Mouse (Mus musculus) stomach, embryonic 16.5 days (tissue): Measurements from ENCODE around the gene Tmem230. TPM values are rescaled to one million over a fixed set of nuclear protein-coding genes. Genes with fewer than 3 reads are reported as not detected.

Source experiments
- ATAC-seq: fragments of 200-750 bp; cut with Nextera tagmentation; 2 replicates; pipeline ENCODE4 v1.8.0; 2017; ENCODE audit warnings: moderate number of reproducible peaks, moderate TSS enrichment; ENCODE audit not compliant: insufficient read depth, low FRiP score
- H3K27ac ChIP-seq: fragments of 300-500 bp; sonication (generic); 2 replicates; pipeline ENCODE4 v1.5.1; 2014; ENCODE audit warnings: low read length
- H3K27me3 ChIP-seq: fragments of 300-500 bp; sonication (generic); 2 replicates; pipeline ENCODE4 v1.6.1; 2014; ENCODE audit warnings: low read length, control low read depth, mixed read lengths; ENCODE audit not compliant: control insufficient read depth, insufficient read depth
- H3K36me3 ChIP-seq: fragments of 300-500 bp; sonication (generic); 2 replicates; pipeline ENCODE4 v1.6.1; 2014; ENCODE audit warnings: low read length; ENCODE audit not compliant: control insufficient read depth, insufficient read depth
- H3K4me1 ChIP-seq: fragments of 300-500 bp; sonication (generic); 2 replicates; pipeline ENCODE4 v1.6.1; 2014; ENCODE audit warnings: low read length, control low read depth, mixed read lengths; ENCODE audit not compliant: control insufficient read depth, insufficient read depth
- H3K4me2 ChIP-seq: fragments of 300-500 bp; sonication (generic); 2 replicates; pipeline ENCODE4 v1.6.1; 2014; ENCODE audit warnings: low read depth, low read length, mixed read lengths
- H3K4me3 ChIP-seq: fragments of 300-500 bp; sonication (generic); replicated peaks from 2 replicates; pipeline ENCODE4 v1.5.1; 2014; ENCODE audit warnings: mild to moderate bottlenecking, low read length
- H3K9ac ChIP-seq: fragments of 300-500 bp; sonication (generic); 2 replicates; pipeline ENCODE4 v1.6.1; 2014; ENCODE audit warnings: low read length
- H3K9me3 ChIP-seq: fragments of 300-500 bp; sonication (generic); replicated peaks from 2 replicates; pipeline ENCODE4 v1.6.1; 2016; ENCODE audit warnings: low read length, control low read depth; ENCODE audit not compliant: control insufficient read depth
- WGBS: fragments of 180-500 bp; shearing (Covaris S2); extraction: QIAGEN DNeasy Blood & Tissue Kit; methylation state at CpG from one replicate; pipeline ENCODE4 v1.1.7; 2014; 5-methylcytosine and 5-hydroxymethylcytosine counted together
- polyA plus RNA-seq: library from polyadenylated mRNA; unstranded; fragments of >200 nt; fragmentation: Nextera tagmentation; extraction: Ambion mirVana; gene quantifications from 2 replicates; pipeline ENCODE4 v1.2.1, GENCODE M21; 2015

The Tmem230 gene
- polyA plus RNA-seq, 1 experiment from 2014 or later = 40.6 TPM

- Histone ChIP-seq H3K4me1 (no peaks in the 10 kb centered on the region), H3K27ac (no peak overlapping the region), H3K9ac (no peak overlapping the region), H3K27me3 (no peaks in the 10 kb centered on the region), H3K4me3 (no peak overlapping the region), H3K9me3 (no peaks in the 10 kb centered on the region), H3K36me3 (no peaks in the 10 kb centered on the region), H3K4me2 (no peak overlapping the region)
- 94% methylated on average over 5 of the region's 5 CpGs for WGBS
- no peak for ATAC-seq
These were observed 35.5 kb downstream of the Tmem230 start for GRCm38 (mm10) chr2:132211995-132212656.

- Histone ChIP-seq H3K4me3 (no peak overlapping the region), H3K4me2 (no peak overlapping the region), H3K27me3 (no peaks in the 10 kb centered on the region), H3K4me1 (no peaks in the 10 kb centered on the region), H3K9me3 (no peaks in the 10 kb centered on the region), H3K9ac (no peak overlapping the region), H3K27ac (no peak overlapping the region), H3K36me3 (no peaks in the 10 kb centered on the region)
- WGBS = 78% methylated on average over 9 of the region's 9 CpGs
- no peak for ATAC-seq
These were observed 36.7 kb downstream of the Tmem230 start for GRCm38 (mm10) chr2:132210806-132211312.

GRCm38 (mm10) chr2:132208246-132208881 is 39.2 kb downstream of the Tmem230 start:
- no peak for ATAC-seq
- 75% methylated on average over 8 of the region's 8 CpGs for WGBS
- Histone ChIP-seq H3K36me3 (no peaks in the 10 kb centered on the region), H3K4me3 (no peak overlapping the region), H3K4me1 (no peaks in the 10 kb centered on the region), H3K4me2 (no peak overlapping the region), H3K9ac (no peak overlapping the region), H3K27ac (no peak overlapping the region), H3K27me3 (no peaks in the 10 kb centered on the region), H3K9me3 (no peaks in the 10 kb centered on the region)

GRCm38 (mm10) chr2:132206316-132206881 is 41.2 kb downstream of the Tmem230 start:
- Histone ChIP-seq H3K36me3 (no peaks in the 10 kb centered on the region), H3K4me3 (no peak overlapping the region), H3K9me3 (no peaks in the 10 kb centered on the region), H3K9ac (no peak overlapping the region), H3K4me1 (no peaks in the 10 kb centered on the region), H3K27ac (no peak overlapping the region), H3K4me2 (no peak overlapping the region), H3K27me3 (no peaks in the 10 kb centered on the region)
- ATAC-seq = peak; percentile 64; the same call in 1 of the 2 replicates
- WGBS = 77% methylated on average over 16 of the region's 16 CpGs

GRCm38 (mm10) chr2:132205549-132205948 is 42.1 kb downstream of the Tmem230 start:
- ATAC-seq = no peak
- no peaks in the 10 kb centered on the region for H3K9me3 ChIP-seq
- 70% methylated on average over 4 of the region's 4 CpGs for WGBS
- H3K4me1 ChIP-seq = no peaks in the 10 kb centered on the region
- H3K4me2 ChIP-seq = no peak overlapping the region
- H3K36me3 ChIP-seq = no peaks in the 10 kb centered on the region
- H3K27me3 ChIP-seq = no peaks in the 10 kb centered on the region
- no peak overlapping the region for H3K4me3 ChIP-seq
- no peak overlapping the region for H3K9ac ChIP-seq
- H3K27ac ChIP-seq = no peak overlapping the region

GRCm38 (mm10) chr2:132203773-132204172 is 43.8 kb downstream of the Tmem230 start:
- H3K9ac ChIP-seq = no peak overlapping the region
- H3K4me1 ChIP-seq = no peaks in the 10 kb centered on the region
- 78% methylated on average over 3 of the region's 3 CpGs for WGBS
- H3K9me3 ChIP-seq = no peaks in the 10 kb centered on the region
- no peak overlapping the region for H3K4me3 ChIP-seq
- H3K27me3 ChIP-seq = no peaks in the 10 kb centered on the region
- H3K4me2 ChIP-seq = no peak overlapping the region
- H3K36me3 ChIP-seq = no peaks in the 10 kb centered on the region
- no peak overlapping the region for H3K27ac ChIP-seq
- no peak for ATAC-seq

- Histone ChIP-seq H3K4me1 (no peaks in the 10 kb centered on the region), H3K27me3 (no peaks in the 10 kb centered on the region), H3K4me3 (no peak overlapping the region), H3K4me2 (no peak overlapping the region), H3K9me3 (no peaks in the 10 kb centered on the region), H3K27ac (no peak overlapping the region), H3K9ac (no peak overlapping the region), H3K36me3 (no peaks in the 10 kb centered on the region)
- 52% methylated on average over 3 of the region's 3 CpGs for WGBS
- no peak for ATAC-seq
These were observed 44.4 kb downstream of the Tmem230 start for GRCm38 (mm10) chr2:132203186-132203585.

GRCm38 (mm10) chr2:132198017-132198933 is 49.3 kb downstream of the Tmem230 start:
- no peak overlapping the region for H3K27ac ChIP-seq
- no peak for ATAC-seq
- no peak overlapping the region for H3K4me3 ChIP-seq

More at GRCm38 (mm10) chr2:132198017-132198933, 49.3 kb downstream of the Tmem230 start:
- Histone ChIP-seq H3K9me3 (no peaks in the 10 kb centered on the region), H3K4me2 (no peak overlapping the region), H3K4me1 (no peaks in the 10 kb centered on the region), H3K9ac (no peak overlapping the region), H3K36me3 (no peaks in the 10 kb centered on the region), H3K27me3 (no peaks in the 10 kb centered on the region)
- 75% methylated on average over 9 of the region's 9 CpGs for WGBS
